Mouse (Mus musculus) hindbrain, embryonic 16.5 days (tissue): ENCODE measurements at regions not wholly inside any gene's neighbourhood (a gene's known extent, or its start where the extent isn't known, plus 50 kb on each side); places are given as distances from the start of the nearest gene placed in this dataset.

ENCODE experiments used
- ATAC-seq: fragments of 200-750 bp; cut with Nextera tagmentation; 2 replicates; pipeline ENCODE4 v1.8.0; 2017; ENCODE audit warnings: moderate TSS enrichment, moderate library complexity
- H3K27ac ChIP-seq: fragments of 300-500 bp; sonication (generic); 2 replicates; pipeline ENCODE4 v1.5.1; 2014; ENCODE audit warnings: low read depth, mild to moderate bottlenecking, control low read depth, low read length, moderate library complexity
- H3K27me3 ChIP-seq: fragments of 300-500 bp; sonication (generic); replicated peaks from 2 replicates; pipeline ENCODE4 v1.6.1; 2014; ENCODE audit warnings: low read length; ENCODE audit not compliant: control insufficient read depth, insufficient read depth
- H3K36me3 ChIP-seq: fragments of 300-500 bp; sonication (generic); 2 replicates; pipeline ENCODE4 v1.6.1; 2014; ENCODE audit warnings: mild to moderate bottlenecking, low read length, moderate library complexity, mixed read lengths; ENCODE audit not compliant: control insufficient read depth, insufficient read depth
- H3K4me1 ChIP-seq: fragments of 300-500 bp; sonication (generic); 2 replicates; pipeline ENCODE4 v1.6.1; 2014; ENCODE audit warnings: low read depth, low read length; ENCODE audit not compliant: control insufficient read depth, insufficient read depth
- H3K4me2 ChIP-seq: fragments of 300-500 bp; sonication (generic); 2 replicates; pipeline ENCODE4 v1.6.1; 2014; ENCODE audit warnings: mild to moderate bottlenecking, low read length, control low read depth, moderate library complexity
- H3K4me3 ChIP-seq: fragments of 300-500 bp; sonication (generic); 2 replicates; pipeline ENCODE4 v1.5.1; 2014; ENCODE audit warnings: mild to moderate bottlenecking, low read length, control low read depth, moderate library complexity
- H3K9ac ChIP-seq: fragments of 300-500 bp; sonication (generic); 2 replicates; pipeline ENCODE4 v1.6.1; 2014; ENCODE audit warnings: low read depth, mild to moderate bottlenecking, control low read depth, low read length, moderate library complexity
- H3K9me3 ChIP-seq: fragments of 300-500 bp; sonication (generic); 2 replicates; pipeline ENCODE4 v1.6.1; 2014; ENCODE audit warnings: mild to moderate bottlenecking, low read length, moderate library complexity; ENCODE audit not compliant: control insufficient read depth
- WGBS: fragments of 180-500 bp; shearing (Covaris S2); extraction: QIAGEN DNeasy Blood & Tissue Kit; methylation state at CpG from one replicate; pipeline ENCODE4 v1.1.7; 2014; 5-methylcytosine and 5-hydroxymethylcytosine counted together

DNA sequence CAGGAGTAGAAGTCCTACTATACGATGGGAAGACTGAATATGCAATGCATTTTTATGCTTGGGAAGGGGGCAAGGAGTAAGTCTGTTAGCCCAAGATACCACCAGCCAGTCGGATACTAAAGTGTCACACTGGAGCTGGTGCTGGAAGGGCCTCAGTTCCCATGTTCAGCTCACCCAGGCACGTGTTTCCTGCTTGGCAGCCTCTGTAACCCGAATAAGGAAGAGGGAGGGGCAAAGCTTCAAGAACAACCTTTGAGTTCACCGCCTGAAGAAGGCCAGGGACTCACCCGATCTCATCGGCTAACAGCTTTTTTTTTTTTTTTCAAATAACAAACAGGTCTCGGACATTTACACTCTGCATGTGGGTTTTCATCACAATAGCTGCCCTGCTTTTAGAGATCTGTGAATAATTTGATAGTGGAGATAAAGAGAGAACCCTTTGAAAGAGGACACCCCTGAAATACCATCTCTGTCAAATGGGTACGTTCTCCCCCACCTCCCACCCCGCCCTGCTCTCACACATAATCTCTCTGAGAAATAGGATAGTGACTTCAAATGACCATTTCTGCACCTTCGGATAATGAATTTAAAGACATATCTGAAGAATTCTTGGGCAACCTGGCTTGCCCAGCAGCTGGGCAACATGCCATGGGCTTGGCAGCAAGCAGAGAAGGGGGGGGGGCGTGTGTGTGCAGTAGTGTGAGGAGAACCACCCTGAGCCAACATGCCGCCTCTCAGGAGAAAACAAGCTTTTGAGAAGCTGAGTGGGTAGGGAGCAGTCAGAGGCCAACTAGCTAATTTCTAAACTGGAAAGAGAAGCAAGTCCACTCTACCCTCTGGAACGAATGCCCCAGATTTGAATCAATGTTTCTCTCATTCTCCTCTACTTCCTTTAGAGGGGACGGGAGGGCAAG lies 115.1 kb downstream of the Gm10260 start:
- no peaks in the 10 kb centered on the region for H3K9me3 ChIP-seq
- H3K27me3 ChIP-seq = no peaks in the 10 kb centered on the region
- H3K4me2 ChIP-seq = no peak overlapping the region
- H3K36me3 ChIP-seq = no peaks in the 10 kb centered on the region
- no peak overlapping the region for H3K27ac ChIP-seq
- no peak overlapping the region for H3K9ac ChIP-seq
- no peak overlapping the region for H3K4me3 ChIP-seq
- no peak for ATAC-seq
- 66% methylated on average over 15 of the region's 15 CpGs for WGBS
- no peaks in the 10 kb centered on the region for H3K4me1 ChIP-seq

- Histone ChIP-seq H3K36me3 (no peaks in the 10 kb centered on the region), H3K27ac (no peak overlapping the region), H3K27me3 (no peaks in the 10 kb centered on the region), H3K9me3 (no peaks in the 10 kb centered on the region), H3K9ac (no peak overlapping the region), H3K4me1 (peaks cover 8% of the 10 kb centered on the region), H3K4me2 (no peak overlapping the region), H3K4me3 (no peak overlapping the region)
- 96% methylated on average over 3 of the region's 3 CpGs for WGBS
- no peak for ATAC-seq
These were observed 120.2 kb downstream of the Gm10260 start for GRCm38 (mm10) chr13:97640236-97640635.

- no peak for ATAC-seq
- H3K27ac ChIP-seq = no peak overlapping the region
- H3K4me1 ChIP-seq = peaks cover 8% of the 10 kb centered on the region
- H3K9me3 ChIP-seq = no peaks in the 10 kb centered on the region
- H3K4me3 ChIP-seq = no peak overlapping the region
- H3K27me3 ChIP-seq = no peaks in the 10 kb centered on the region
- no peak overlapping the region for H3K4me2 ChIP-seq
- 73% methylated on average over 3 of the region's 3 CpGs for WGBS
- no peak overlapping the region for H3K9ac ChIP-seq
- no peaks in the 10 kb centered on the region for H3K36me3 ChIP-seq
These were observed 120.8 kb downstream of the Gm10260 start for GRCm38 (mm10) chr13:97639656-97640055.

- Histone ChIP-seq H3K4me2 (no peak overlapping the region), H3K4me3 (no peak overlapping the region), H3K9me3 (no peaks in the 10 kb centered on the region), H3K9ac (no peak overlapping the region), H3K4me1 (peaks cover 8% of the 10 kb centered on the region), H3K27me3 (no peaks in the 10 kb centered on the region), H3K36me3 (no peaks in the 10 kb centered on the region), H3K27ac (peak overlapping the region; percentile 51)
- 47% methylated on average over 5 of the region's 5 CpGs for WGBS
- peak; percentile 91 for ATAC-seq
These were observed 121.9 kb downstream of the Gm10260 start for GRCm38 (mm10) chr13:97638457-97639088.

DNA sequence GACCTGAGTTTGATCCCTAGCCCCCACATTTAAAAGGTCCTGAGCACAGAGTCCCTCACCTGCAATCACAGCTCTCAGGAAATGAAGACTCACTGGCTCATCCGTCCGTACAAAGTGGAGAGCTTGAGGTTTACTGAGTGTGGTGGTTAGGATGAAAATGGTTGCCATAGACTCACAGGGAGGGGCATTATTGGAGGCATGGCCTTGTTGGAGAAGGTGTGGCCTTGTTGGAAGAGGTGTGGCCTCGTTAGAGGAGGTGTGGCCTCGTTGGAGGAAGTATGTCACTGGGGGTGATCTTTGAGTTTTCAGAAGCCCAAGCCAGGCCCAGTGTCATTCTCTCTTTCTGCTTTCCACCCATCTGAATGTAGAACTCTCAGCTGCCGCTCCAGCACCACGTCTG lies 122.9 kb downstream of the Gm10260 start:
- H3K9me3 ChIP-seq = no peaks in the 10 kb centered on the region
- no peak overlapping the region for H3K27ac ChIP-seq
- no peak overlapping the region for H3K4me3 ChIP-seq
- no peaks in the 10 kb centered on the region for H3K36me3 ChIP-seq
- no peaks in the 10 kb centered on the region for H3K27me3 ChIP-seq
- no peak overlapping the region for H3K9ac ChIP-seq
- 90% methylated on average over 6 of the region's 6 CpGs for WGBS
- H3K4me2 ChIP-seq = no peak overlapping the region
- peaks cover 8% of the 10 kb centered on the region for H3K4me1 ChIP-seq
- no peak for ATAC-seq

DNA sequence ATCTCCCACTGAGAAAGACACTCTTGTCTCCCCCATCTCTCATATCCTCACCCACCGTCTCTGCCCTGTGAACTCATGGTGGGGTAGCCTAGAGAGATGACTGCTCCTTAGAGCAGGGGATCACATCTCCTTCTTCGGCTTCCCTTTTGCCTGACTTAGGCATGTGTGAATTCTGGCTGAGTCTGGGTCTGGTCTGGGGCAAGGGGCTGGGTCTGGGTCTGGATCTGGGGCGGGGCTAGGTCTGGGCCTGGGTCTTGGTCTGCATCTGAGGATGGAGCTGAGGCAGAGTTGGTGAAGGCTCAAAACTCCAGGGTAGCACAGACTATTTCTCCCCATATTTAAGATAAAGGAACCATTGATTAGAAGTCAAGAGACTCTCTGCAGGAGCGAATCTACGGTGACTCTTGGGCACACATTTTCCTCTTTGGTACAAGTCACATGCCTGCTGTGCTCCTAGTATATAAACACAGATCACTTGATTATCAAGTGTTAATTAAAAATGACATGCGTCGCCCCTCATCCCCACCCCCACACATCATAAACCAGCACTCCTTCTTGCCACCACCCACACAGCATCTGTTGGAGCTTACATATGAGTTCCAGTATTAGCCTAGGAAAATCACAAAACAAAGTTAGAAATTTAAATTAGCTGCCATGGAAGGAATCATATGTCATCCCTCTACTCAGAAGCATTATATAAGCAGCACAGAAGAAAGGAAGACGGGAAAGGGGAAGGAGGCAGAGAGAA lies 126.2 kb downstream of the Gm10260 start:
- WGBS = 64% methylated on average over 8 of the region's 8 CpGs
- H3K27me3 ChIP-seq = no peaks in the 10 kb centered on the region
- H3K27ac ChIP-seq = no peak overlapping the region
- no peak overlapping the region for H3K4me2 ChIP-seq
- no peaks in the 10 kb centered on the region for H3K36me3 ChIP-seq
- H3K9ac ChIP-seq = no peak overlapping the region
- ATAC-seq = no peak
- no peak overlapping the region for H3K4me3 ChIP-seq
- no peaks in the 10 kb centered on the region for H3K9me3 ChIP-seq
- H3K4me1 ChIP-seq = peaks cover 8% of the 10 kb centered on the region

DNA sequence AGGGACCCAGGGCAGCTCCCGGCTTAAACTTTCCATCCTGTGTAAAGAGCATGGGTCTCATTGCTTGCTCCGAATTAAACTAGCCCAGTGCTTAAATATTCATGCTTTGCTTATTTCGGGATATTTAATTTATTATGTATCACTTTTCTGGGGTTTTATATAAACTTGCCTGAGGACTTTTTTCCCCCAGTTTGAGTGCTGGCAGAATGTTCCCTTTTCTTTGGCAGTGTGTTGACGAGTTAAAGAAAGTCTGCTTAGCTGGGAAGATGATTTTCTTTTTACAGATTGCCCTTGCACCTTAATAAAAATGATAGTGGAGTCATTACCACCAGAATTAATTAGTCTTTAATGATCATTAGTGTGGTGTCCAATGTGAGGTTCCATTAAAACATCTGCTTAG lies 126.9 kb downstream of the Gm10260 start:
- Histone ChIP-seq H3K36me3 (no peaks in the 10 kb centered on the region), H3K4me3 (no peak overlapping the region), H3K4me2 (no peak overlapping the region), H3K27ac (no peak overlapping the region), H3K9ac (no peak overlapping the region), H3K9me3 (no peaks in the 10 kb centered on the region), H3K27me3 (no peaks in the 10 kb centered on the region), H3K4me1 (peaks cover 4% of the 10 kb centered on the region)
- WGBS = 79% methylated on average over 4 of the region's 4 CpGs
- ATAC-seq = no peak

GRCm38 (mm10) chr13:97631872-97632402 lies 128.5 kb downstream of the Gm10260 start:
- Histone ChIP-seq H3K4me2 (no peak overlapping the region), H3K9ac (no peak overlapping the region), H3K4me1 (no peaks in the 10 kb centered on the region), H3K27ac (no peak overlapping the region), H3K9me3 (no peaks in the 10 kb centered on the region), H3K27me3 (no peaks in the 10 kb centered on the region), H3K4me3 (no peak overlapping the region), H3K36me3 (no peaks in the 10 kb centered on the region)
- no peak for ATAC-seq
- WGBS = 90% methylated on average over 13 of the region's 13 CpGs

GRCm38 (mm10) chr13:97630921-97631320 lies 129.5 kb downstream of the Gm10260 start:
- Histone ChIP-seq H3K27ac (no peak overlapping the region), H3K4me2 (no peak overlapping the region), H3K27me3 (no peaks in the 10 kb centered on the region), H3K4me1 (no peaks in the 10 kb centered on the region), H3K9me3 (no peaks in the 10 kb centered on the region), H3K4me3 (no peak overlapping the region), H3K36me3 (no peaks in the 10 kb centered on the region), H3K9ac (no peak overlapping the region)
- WGBS = 94% methylated on average over 5 of the region's 5 CpGs
- ATAC-seq = no peak
